Mouse (Mus musculus) limb, embryonic 11.5 days (tissue): ENCODE data around the gene Arhgap15. TPM values are rescaled to one million over a fixed set of nuclear protein-coding genes. Genes with fewer than 3 reads are reported as not detected.

Experiments
- ATAC-seq: fragments of 200-750 bp; cut with Nextera tagmentation; 2 replicates; pipeline ENCODE4 v1.8.0; 2017; ENCODE audit warnings: low read depth; ENCODE audit not compliant: insufficient number of reproducible peaks, low FRiP score, low TSS enrichment
- DNase-seq: peaks from one replicate; pipeline ENCODE4 v3.0.0-alpha.2; 2015; ENCODE audit warnings: low spot score
- H3K27ac ChIP-seq: fragments of 300-500 bp; sonication (generic); replicated peaks from 2 replicates; pipeline ENCODE4 v1.5.1; 2014; ENCODE audit warnings: low read depth, mild to moderate bottlenecking, low read length
- H3K27me3 ChIP-seq: fragments of 300-500 bp; sonication (generic); 2 replicates; pipeline ENCODE4 v1.6.1; 2014; ENCODE audit warnings: mild to moderate bottlenecking, low read length, mixed read lengths; ENCODE audit not compliant: control insufficient read depth, insufficient read depth
- H3K36me3 ChIP-seq: fragments of 300-500 bp; sonication (generic); 2 replicates; pipeline ENCODE4 v1.6.1; 2014; ENCODE audit warnings: mild to moderate bottlenecking, low read length, moderate library complexity, mixed read lengths; ENCODE audit not compliant: control insufficient read depth, insufficient read depth
- H3K4me1 ChIP-seq: fragments of 300-500 bp; sonication (generic); 2 replicates; pipeline ENCODE4 v1.6.1; 2014; ENCODE audit warnings: low read length, mixed read lengths; ENCODE audit not compliant: control insufficient read depth, insufficient read depth
- H3K4me2 ChIP-seq: fragments of 300-500 bp; sonication (generic); 2 replicates; pipeline ENCODE4 v1.6.1; 2014; ENCODE audit warnings: low read depth, mild to moderate bottlenecking, moderate library complexity; ENCODE audit not compliant: severe bottlenecking
- H3K4me3 ChIP-seq: fragments of 300-500 bp; sonication (generic); 2 replicates; pipeline ENCODE4 v1.5.1; 2014; ENCODE audit warnings: low read depth, low read length
- H3K9ac ChIP-seq: fragments of 300-500 bp; sonication (generic); 2 replicates; pipeline ENCODE4 v1.6.1; 2014; ENCODE audit warnings: mild to moderate bottlenecking, low read length
- H3K9me3 ChIP-seq: fragments of 300-500 bp; sonication (generic); 2 replicates; pipeline ENCODE4 v1.6.1; 2016; ENCODE audit warnings: low read length; ENCODE audit not compliant: control insufficient read depth
- WGBS: fragments of 180-500 bp; shearing (Covaris S2); extraction: QIAGEN DNeasy Blood & Tissue Kit; methylation state at CpG from one replicate; pipeline ENCODE4 v1.1.7; 2014; 5-methylcytosine and 5-hydroxymethylcytosine counted together
- polyA plus RNA-seq: library from polyadenylated mRNA; unstranded; fragments of >200 nt; fragmentation: Nextera tagmentation; extraction: Ambion mirVana; gene quantifications from 2 replicates; pipeline ENCODE4 v1.2.1, GENCODE M21; 2014

Gene Arhgap15
- polyA plus RNA-seq, 1 experiment from 2014 or later = 0.32 TPM

GRCm38 (mm10) chr2:44044634-44045033 lies 296.0 kb downstream of the Arhgap15 start:
- Histone ChIP-seq H3K4me3 (no peak overlapping the region), H3K4me2 (no peak overlapping the region), H3K9ac (no peak overlapping the region), H3K27me3 (no peaks in the 10 kb centered on the region), H3K27ac (no peak overlapping the region), H3K36me3 (no peaks in the 10 kb centered on the region), H3K9me3 (no peaks in the 10 kb centered on the region), H3K4me1 (no peaks in the 10 kb centered on the region)
- ATAC-seq (no peak), DNase-seq (no peak)
- 81% methylated on average over 1 of the region's 1 CpGs for WGBS

GRCm38 (mm10) chr2:44045231-44045630 lies 296.6 kb downstream of the Arhgap15 start:
- DNase-seq = no peak
- no peak overlapping the region for H3K9ac ChIP-seq
- no peak for ATAC-seq
- no peak overlapping the region for H3K4me3 ChIP-seq
- no peaks in the 10 kb centered on the region for H3K27me3 ChIP-seq
- no peaks in the 10 kb centered on the region for H3K4me1 ChIP-seq
- WGBS = 78% methylated on average over 1 of the region's 1 CpGs
- H3K36me3 ChIP-seq = no peaks in the 10 kb centered on the region
- no peaks in the 10 kb centered on the region for H3K9me3 ChIP-seq
- no peak overlapping the region for H3K27ac ChIP-seq
- no peak overlapping the region for H3K4me2 ChIP-seq

GRCm38 (mm10) chr2:44060306-44060705 lies 311.7 kb downstream of the Arhgap15 start:
- Histone ChIP-seq H3K9me3 (no peaks in the 10 kb centered on the region), H3K4me3 (no peak overlapping the region), H3K4me1 (no peaks in the 10 kb centered on the region), H3K27me3 (no peaks in the 10 kb centered on the region), H3K36me3 (no peaks in the 10 kb centered on the region), H3K27ac (no peak overlapping the region), H3K9ac (no peak overlapping the region), H3K4me2 (no peak overlapping the region)
- 54% methylated on average over 9 of the region's 9 CpGs for WGBS
- no peak for DNase-seq
- ATAC-seq = no peak

- no peak overlapping the region for H3K9ac ChIP-seq
- 54% methylated on average over 8 of the region's 8 CpGs for WGBS
- H3K9me3 ChIP-seq = no peaks in the 10 kb centered on the region
- H3K27me3 ChIP-seq = no peaks in the 10 kb centered on the region
- no peaks in the 10 kb centered on the region for H3K4me1 ChIP-seq
- H3K27ac ChIP-seq = no peak overlapping the region
- H3K4me3 ChIP-seq = no peak overlapping the region
- H3K4me2 ChIP-seq = no peak overlapping the region
- no peak for ATAC-seq
- DNase-seq = no peak
- H3K36me3 ChIP-seq = no peaks in the 10 kb centered on the region
Observed at GRCm38 (mm10) chr2:44060716-44061115, 312.1 kb downstream of the Arhgap15 start.

- Histone ChIP-seq H3K4me3 (no peak overlapping the region), H3K27me3 (no peaks in the 10 kb centered on the region), H3K36me3 (no peaks in the 10 kb centered on the region), H3K4me1 (no peaks in the 10 kb centered on the region), H3K4me2 (no peak overlapping the region), H3K27ac (no peak overlapping the region), H3K9ac (no peak overlapping the region), H3K9me3 (no peaks in the 10 kb centered on the region)
- DNase-seq (no peak), ATAC-seq (no peak)
- WGBS = 92% methylated on average over 5 of the region's 5 CpGs
Observed at GRCm38 (mm10) chr2:44065067-44065466, 316.4 kb downstream of the Arhgap15 start.

- no peaks in the 10 kb centered on the region for H3K27me3 ChIP-seq
- no peak for ATAC-seq
- WGBS = 87% methylated on average over 7 of the region's 7 CpGs
- no peaks in the 10 kb centered on the region for H3K36me3 ChIP-seq
- H3K4me3 ChIP-seq = no peak overlapping the region
- no peaks in the 10 kb centered on the region for H3K4me1 ChIP-seq
- H3K9me3 ChIP-seq = no peaks in the 10 kb centered on the region
- H3K9ac ChIP-seq = no peak overlapping the region
- no peak for DNase-seq
- H3K4me2 ChIP-seq = no peak overlapping the region
- no peak overlapping the region for H3K27ac ChIP-seq
Observed at GRCm38 (mm10) chr2:44068151-44068840, 319.7 kb downstream of the Arhgap15 start.

GRCm38 (mm10) chr2:44068906-44069305 lies 320.3 kb downstream of the Arhgap15 start:
- Histone ChIP-seq H3K9me3 (no peaks in the 10 kb centered on the region), H3K4me3 (no peak overlapping the region), H3K27ac (no peak overlapping the region), H3K4me1 (no peaks in the 10 kb centered on the region), H3K27me3 (no peaks in the 10 kb centered on the region), H3K4me2 (no peak overlapping the region), H3K36me3 (no peaks in the 10 kb centered on the region), H3K9ac (no peak overlapping the region)
- DNase-seq = no peak
- ATAC-seq = no peak
- WGBS = 89% methylated on average over 2 of the region's 2 CpGs

- H3K36me3 ChIP-seq = no peaks in the 10 kb centered on the region
- H3K9ac ChIP-seq = no peak overlapping the region
- no peaks in the 10 kb centered on the region for H3K9me3 ChIP-seq
- H3K4me3 ChIP-seq = no peak overlapping the region
- H3K4me1 ChIP-seq = no peaks in the 10 kb centered on the region
- no peak overlapping the region for H3K27ac ChIP-seq
- ATAC-seq = no peak
- no peak for DNase-seq
- no peaks in the 10 kb centered on the region for H3K27me3 ChIP-seq
- no peak overlapping the region for H3K4me2 ChIP-seq
Observed at GRCm38 (mm10) chr2:44076570-44076969, 327.9 kb downstream of the Arhgap15 start.

GRCm38 (mm10) chr2:44080530-44080929 lies 331.9 kb downstream of the Arhgap15 start:
- H3K4me2 ChIP-seq = no peak overlapping the region
- ATAC-seq (no peak), DNase-seq (no peak)
- no peaks in the 10 kb centered on the region for H3K36me3 ChIP-seq
- H3K4me1 ChIP-seq = no peaks in the 10 kb centered on the region
- no peak overlapping the region for H3K9ac ChIP-seq
- WGBS = 73% methylated on average over 6 of the region's 6 CpGs
- no peak overlapping the region for H3K27ac ChIP-seq
- H3K4me3 ChIP-seq = no peak overlapping the region
- H3K9me3 ChIP-seq = no peaks in the 10 kb centered on the region
- H3K27me3 ChIP-seq = no peaks in the 10 kb centered on the region
